Mouse (Mus musculus) stomach, embryonic 15.5 days (tissue): ENCODE measurements around the gene Myo3b. TPM values are rescaled to one million over a fixed set of nuclear protein-coding genes. Genes with fewer than 3 reads are reported as not detected.
A peak's percentile ranks its signal among the peaks of the same experiment; 100 is the strongest.

Source experiments
- ATAC-seq: fragments of 200-750 bp; cut with Nextera tagmentation; 2 replicates; pipeline ENCODE4 v1.8.0; 2017; ENCODE audit warnings: low read depth, moderate number of reproducible peaks, moderate TSS enrichment; ENCODE audit not compliant: insufficient read depth, low FRiP score
- H3K27ac ChIP-seq: fragments of 300-500 bp; sonication (generic); 2 replicates; pipeline ENCODE4 v1.5.1; 2015; ENCODE audit warnings: mild to moderate bottlenecking, inconsistent platforms
- H3K27me3 ChIP-seq: fragments of 300-500 bp; sonication (generic); replicated peaks from 2 replicates; pipeline ENCODE4 v1.6.1; 2015; ENCODE audit warnings: inconsistent platforms
- H3K36me3 ChIP-seq: fragments of 300-500 bp; sonication (generic); 2 replicates; pipeline ENCODE4 v1.6.1; 2015; ENCODE audit warnings: inconsistent platforms
- H3K4me1 ChIP-seq: fragments of 300-500 bp; sonication (generic); 2 replicates; pipeline ENCODE4 v1.6.1; 2015; ENCODE audit warnings: inconsistent platforms
- H3K4me2 ChIP-seq: fragments of 300-500 bp; sonication (generic); 2 replicates; pipeline ENCODE4 v1.6.1; 2015; ENCODE audit warnings: mild to moderate bottlenecking, inconsistent platforms
- H3K4me3 ChIP-seq: fragments of 300-500 bp; sonication (generic); replicated peaks from 2 replicates; pipeline ENCODE4 v1.5.1; 2015; ENCODE audit warnings: inconsistent platforms
- H3K9ac ChIP-seq: fragments of 300-500 bp; sonication (generic); 2 replicates; pipeline ENCODE4 v1.6.1; 2015; ENCODE audit warnings: inconsistent platforms
- H3K9me3 ChIP-seq: fragments of 300-500 bp; sonication (generic); 2 replicates; pipeline ENCODE4 v1.6.1; 2016; ENCODE audit warnings: inconsistent platforms
- WGBS: fragments of 180-500 bp; shearing (Covaris S2); methylation state at CpG from one replicate; pipeline ENCODE4 v1.1.7; 2015; 5-methylcytosine and 5-hydroxymethylcytosine counted together
- polyA plus RNA-seq: library from polyadenylated mRNA; unstranded; fragments of >200 nt; fragmentation: Nextera tagmentation; extraction: Ambion mirVana; gene quantifications from 2 replicates; pipeline ENCODE4 v1.2.1, GENCODE M21; 2015

The Myo3b gene
- polyA plus RNA-seq, 1 experiment from 2014 or later: 0.37 TPM

GRCm38 (mm10) chr2:70069861-70070260 lies 30.9 kb downstream of the Myo3b start:
- Histone ChIP-seq H3K9ac (no peak overlapping the region), H3K9me3 (no peaks in the 10 kb centered on the region), H3K36me3 (no peaks in the 10 kb centered on the region), H3K27me3 (no peaks in the 10 kb centered on the region), H3K4me1 (no peaks in the 10 kb centered on the region), H3K27ac (peak overlapping the region; percentile 2; the same call in 1 of the 2 replicates), H3K4me3 (no peak overlapping the region), H3K4me2 (no peak overlapping the region)
- 63% methylated on average over 5 of the region's 5 CpGs for WGBS
- peak; percentile 68; the same call in 1 of the 2 replicates for ATAC-seq

DNA sequence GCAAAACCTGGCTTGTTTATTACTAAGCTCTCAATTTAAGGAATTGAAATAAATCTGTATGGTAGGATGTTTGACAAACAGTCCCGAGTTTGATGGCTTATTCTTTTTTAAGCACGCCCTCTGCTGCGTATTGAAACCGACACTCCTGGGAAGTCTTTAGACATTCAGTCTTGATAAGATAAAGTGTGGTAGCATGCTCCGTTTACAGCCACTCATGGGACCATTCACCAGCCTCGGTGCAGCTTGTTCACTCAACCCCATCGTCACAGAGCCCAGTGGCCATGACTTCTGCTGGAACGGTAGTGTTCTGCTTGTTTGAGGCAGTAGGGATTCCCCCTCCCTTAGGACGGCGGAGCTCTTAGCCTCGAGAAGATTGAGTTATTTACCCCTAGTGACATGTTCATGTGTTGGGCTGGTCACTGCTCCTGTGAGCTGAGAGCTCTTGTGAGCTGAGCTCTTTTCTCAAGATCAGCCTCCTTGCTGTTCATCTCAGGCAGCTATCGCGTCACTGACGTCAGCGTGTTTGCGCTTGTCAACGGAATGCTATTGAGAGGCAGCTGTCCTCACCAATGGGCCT lies 44.6 kb downstream of the Myo3b start:
- H3K9me3 ChIP-seq: no peaks in the 10 kb centered on the region
- no peaks in the 10 kb centered on the region for H3K27me3 ChIP-seq
- WGBS: 42% methylated on average over 17 of the region's 17 CpGs
- no peaks in the 10 kb centered on the region for H3K4me1 ChIP-seq
- no peak overlapping the region; the same call in 1 of the 2 replicates for H3K4me3 ChIP-seq
- peak overlapping the region; percentile 40 for H3K4me2 ChIP-seq
- no peaks in the 10 kb centered on the region for H3K36me3 ChIP-seq
- no peak for ATAC-seq
- H3K27ac ChIP-seq: no peak overlapping the region
- H3K9ac ChIP-seq: no peak overlapping the region

- H3K36me3 ChIP-seq: no peaks in the 10 kb centered on the region
- no peaks in the 10 kb centered on the region for H3K27me3 ChIP-seq
- H3K27ac ChIP-seq: no peak overlapping the region
- H3K9me3 ChIP-seq: no peaks in the 10 kb centered on the region
- 0 out of 2 replicates have a peak, but pooled peaks cover 3% of the 10 kb centered on the region for H3K4me1 ChIP-seq
- 68% methylated on average over 2 of the region's 2 CpGs for WGBS
- H3K9ac ChIP-seq: no peak overlapping the region
- ATAC-seq: no peak
- no peak overlapping the region for H3K4me2 ChIP-seq
- no peak overlapping the region for H3K4me3 ChIP-seq
These were observed 52.3 kb downstream of the Myo3b start for GRCm38 (mm10) chr2:70091261-70091660.

DNA sequence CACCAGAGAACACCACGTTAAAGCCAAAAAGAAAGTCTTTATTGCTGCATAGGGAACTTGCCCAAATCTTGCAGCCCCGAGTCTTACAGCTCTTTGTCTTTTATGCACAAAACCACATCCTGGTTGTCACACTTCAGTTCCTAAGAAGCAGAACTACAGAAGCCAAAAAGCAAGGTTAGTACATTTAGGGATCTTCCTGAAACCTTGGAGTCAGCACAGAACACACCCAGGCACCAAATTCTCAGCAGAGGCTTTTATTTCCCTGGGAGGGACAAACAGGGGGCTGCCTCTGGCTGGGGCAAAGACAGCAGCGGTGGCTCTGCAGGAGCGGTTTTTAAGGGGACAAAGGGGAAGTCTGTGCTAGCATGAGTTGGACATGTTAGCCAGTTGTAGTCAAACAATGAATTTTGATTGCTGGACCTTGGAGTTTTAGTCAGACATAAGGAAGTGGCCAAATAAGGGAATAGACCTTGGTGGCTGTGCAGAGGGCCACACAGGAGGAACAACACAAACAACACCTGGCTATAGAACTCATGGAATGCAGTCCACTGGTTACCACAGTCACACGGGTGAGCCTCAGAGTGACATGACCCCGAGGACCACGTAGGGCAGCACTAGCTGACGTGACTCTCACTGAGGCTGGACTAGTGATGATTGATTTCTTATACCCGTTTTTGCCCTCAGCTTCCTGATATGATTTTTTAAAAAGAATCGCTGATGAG lies 53.0 kb downstream of the Myo3b start:
- H3K4me1 ChIP-seq: 0 out of 2 replicates have a peak, but pooled peaks cover 3% of the 10 kb centered on the region
- WGBS: 46% methylated on average over 10 of the region's 10 CpGs
- no peak overlapping the region for H3K27ac ChIP-seq
- H3K27me3 ChIP-seq: no peaks in the 10 kb centered on the region
- no peak for ATAC-seq
- no peaks in the 10 kb centered on the region for H3K36me3 ChIP-seq
- H3K4me3 ChIP-seq: no peak overlapping the region
- no peak overlapping the region for H3K4me2 ChIP-seq
- H3K9me3 ChIP-seq: no peaks in the 10 kb centered on the region
- H3K9ac ChIP-seq: no peak overlapping the region

DNA sequence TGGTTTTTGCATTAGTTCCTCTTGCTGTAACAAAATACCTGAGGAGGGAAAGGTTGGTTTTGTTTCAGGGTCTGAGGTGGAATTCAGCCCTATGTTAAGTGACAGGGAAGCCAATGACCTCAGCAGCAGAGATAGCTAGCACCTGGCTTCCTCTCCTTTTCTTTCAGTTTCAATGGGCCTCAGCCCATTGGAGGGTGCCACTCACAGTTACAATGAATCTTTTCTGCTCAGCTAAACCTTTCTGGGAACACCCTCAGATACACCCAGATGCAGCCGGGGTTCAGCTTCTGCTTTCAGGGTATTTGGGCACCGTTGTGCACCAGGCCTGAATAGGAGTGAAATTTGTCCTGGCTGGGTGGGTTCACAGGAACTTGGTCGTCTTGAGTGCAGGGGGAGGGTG lies 53.7 kb downstream of the Myo3b start:
- Histone ChIP-seq H3K9me3 (no peaks in the 10 kb centered on the region), H3K4me3 (no peak overlapping the region), H3K36me3 (no peaks in the 10 kb centered on the region), H3K4me2 (no peak overlapping the region), H3K9ac (no peak overlapping the region), H3K27ac (no peak overlapping the region), H3K4me1 (0 out of 2 replicates have a peak, but pooled peaks cover 3% of the 10 kb centered on the region), H3K27me3 (no peaks in the 10 kb centered on the region)
- WGBS: 58% methylated on average over 3 of the region's 3 CpGs
- no peak for ATAC-seq

- 0 out of 2 replicates have a peak, but pooled peaks cover 3% of the 10 kb centered on the region for H3K4me1 ChIP-seq
- no peaks in the 10 kb centered on the region for H3K27me3 ChIP-seq
- no peaks in the 10 kb centered on the region for H3K9me3 ChIP-seq
- no peak overlapping the region for H3K4me3 ChIP-seq
- H3K4me2 ChIP-seq: no peak overlapping the region
- H3K27ac ChIP-seq: no peak overlapping the region
- WGBS: 47% methylated on average over 5 of the region's 5 CpGs
- ATAC-seq: no peak
- H3K36me3 ChIP-seq: no peaks in the 10 kb centered on the region
- H3K9ac ChIP-seq: no peak overlapping the region
These were observed 55.5 kb downstream of the Myo3b start for GRCm38 (mm10) chr2:70094446-70094845.

GRCm38 (mm10) chr2:70097229-70098095 lies 58.5 kb downstream of the Myo3b start:
- Histone ChIP-seq H3K27ac (no peak overlapping the region), H3K4me1 (no peaks in the 10 kb centered on the region), H3K4me2 (no peak overlapping the region), H3K4me3 (no peak overlapping the region), H3K9me3 (no peaks in the 10 kb centered on the region), H3K27me3 (no peaks in the 10 kb centered on the region), H3K9ac (no peak overlapping the region), H3K36me3 (no peaks in the 10 kb centered on the region)
- WGBS: 78% methylated on average over 15 of the region's 15 CpGs
- no peak for ATAC-seq

DNA sequence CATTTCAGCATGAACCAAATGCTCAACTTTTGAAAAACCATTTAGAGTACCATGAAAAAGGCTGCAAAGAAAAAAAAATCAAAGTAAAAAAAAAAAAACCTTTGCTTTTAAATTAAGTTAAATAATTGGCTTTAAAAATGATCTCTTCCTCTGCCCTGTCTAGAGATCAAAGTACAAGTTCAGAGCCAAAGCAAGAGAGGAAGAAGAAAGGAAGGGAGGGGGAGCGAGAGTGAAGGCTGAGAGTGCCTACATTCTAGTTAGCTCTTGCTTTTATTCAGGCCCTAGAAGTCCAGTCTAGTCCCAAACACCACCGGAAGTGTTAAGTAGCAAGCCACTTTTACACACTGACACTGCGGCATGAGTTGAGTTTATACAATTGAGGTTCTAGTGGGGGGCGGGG lies 60.5 kb downstream of the Myo3b start:
- Histone ChIP-seq H3K4me3 (no peak overlapping the region), H3K9me3 (no peaks in the 10 kb centered on the region), H3K4me1 (no peaks in the 10 kb centered on the region), H3K36me3 (no peaks in the 10 kb centered on the region), H3K27me3 (no peaks in the 10 kb centered on the region), H3K27ac (no peak overlapping the region), H3K4me2 (no peak overlapping the region), H3K9ac (no peak overlapping the region)
- ATAC-seq: no peak
- 73% methylated on average over 4 of the region's 4 CpGs for WGBS

DNA sequence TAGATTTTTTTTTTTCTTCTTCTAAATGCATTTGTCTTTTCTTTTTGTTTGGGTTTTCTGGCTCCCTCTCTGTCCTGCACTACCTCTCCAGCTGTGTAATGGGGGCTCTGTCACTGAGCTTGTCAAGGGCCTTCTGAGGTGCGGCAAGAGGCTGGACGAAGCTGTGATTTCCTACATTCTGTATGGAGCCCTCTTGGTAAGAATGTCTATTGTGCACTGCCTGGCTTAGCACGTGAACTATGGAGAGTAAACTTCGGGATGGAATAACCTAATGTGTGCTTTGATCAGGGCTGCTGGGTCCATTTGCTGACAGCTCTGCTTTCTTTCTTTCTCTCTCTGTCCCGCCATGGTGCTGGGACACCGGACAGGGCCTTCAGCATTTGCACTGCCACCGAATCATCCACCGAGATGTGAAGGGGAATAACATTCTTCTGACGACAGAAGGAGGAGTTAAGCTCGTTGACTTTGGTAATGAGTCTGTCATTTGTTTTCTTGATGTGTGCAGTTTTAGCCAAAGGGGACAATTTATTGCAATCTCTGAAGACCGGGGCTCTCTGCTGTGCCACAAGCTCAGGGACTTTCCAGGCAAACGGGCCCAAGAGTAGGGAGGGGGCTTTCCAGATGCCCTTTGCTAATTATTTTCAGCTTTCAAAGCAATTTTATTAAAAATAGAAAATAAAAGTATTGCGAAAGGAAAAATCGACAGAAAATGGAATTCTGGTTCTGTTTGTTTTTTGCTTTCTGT lies 66.5 kb downstream of the Myo3b start:
- no peak overlapping the region for H3K9ac ChIP-seq
- no peak overlapping the region for H3K4me3 ChIP-seq
- H3K9me3 ChIP-seq: no peaks in the 10 kb centered on the region
- ATAC-seq: no peak
- no peaks in the 10 kb centered on the region for H3K27me3 ChIP-seq
- no peak overlapping the region for H3K4me2 ChIP-seq
- WGBS: 54% methylated on average over 14 of the region's 14 CpGs
- H3K4me1 ChIP-seq: no peaks in the 10 kb centered on the region
- H3K36me3 ChIP-seq: no peaks in the 10 kb centered on the region
- no peak overlapping the region for H3K27ac ChIP-seq

DNA sequence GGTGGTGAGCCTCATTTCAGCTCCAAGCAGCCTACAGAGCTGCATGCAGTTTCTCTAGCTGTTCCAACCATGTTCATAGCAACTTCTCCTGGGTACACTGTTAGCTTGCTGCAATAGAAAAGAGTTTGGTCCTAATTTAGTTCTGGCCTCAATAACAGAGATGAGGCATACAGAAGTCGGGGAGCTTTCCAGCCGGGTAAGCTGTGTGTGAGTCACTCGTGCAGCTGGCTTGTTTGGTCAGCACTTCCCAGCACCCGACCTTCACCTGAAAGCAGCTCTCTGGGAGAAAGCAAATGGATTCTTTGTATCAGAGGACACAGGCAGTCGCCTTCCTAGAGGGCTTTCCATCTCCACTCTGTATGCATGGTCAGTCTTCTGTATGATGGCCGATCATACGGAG lies 70.1 kb downstream of the Myo3b start:
- H3K9me3 ChIP-seq: no peaks in the 10 kb centered on the region
- no peak overlapping the region for H3K27ac ChIP-seq
- H3K4me2 ChIP-seq: no peak overlapping the region
- H3K4me3 ChIP-seq: no peak overlapping the region
- H3K4me1 ChIP-seq: no peaks in the 10 kb centered on the region
- no peaks in the 10 kb centered on the region for H3K27me3 ChIP-seq
- H3K36me3 ChIP-seq: no peaks in the 10 kb centered on the region
- no peak overlapping the region for H3K9ac ChIP-seq
- ATAC-seq: peak; percentile 56; the same call in 1 of the 2 replicates
- 47% methylated on average over 7 of the region's 7 CpGs for WGBS
